Mouse (Mus musculus): ENCODE measurements at regions not wholly inside any gene's neighbourhood (a gene's known extent, or its start where the extent isn't known, plus 50 kb on each side); places are given as distances from the start of the nearest gene placed in this dataset.

DNA sequence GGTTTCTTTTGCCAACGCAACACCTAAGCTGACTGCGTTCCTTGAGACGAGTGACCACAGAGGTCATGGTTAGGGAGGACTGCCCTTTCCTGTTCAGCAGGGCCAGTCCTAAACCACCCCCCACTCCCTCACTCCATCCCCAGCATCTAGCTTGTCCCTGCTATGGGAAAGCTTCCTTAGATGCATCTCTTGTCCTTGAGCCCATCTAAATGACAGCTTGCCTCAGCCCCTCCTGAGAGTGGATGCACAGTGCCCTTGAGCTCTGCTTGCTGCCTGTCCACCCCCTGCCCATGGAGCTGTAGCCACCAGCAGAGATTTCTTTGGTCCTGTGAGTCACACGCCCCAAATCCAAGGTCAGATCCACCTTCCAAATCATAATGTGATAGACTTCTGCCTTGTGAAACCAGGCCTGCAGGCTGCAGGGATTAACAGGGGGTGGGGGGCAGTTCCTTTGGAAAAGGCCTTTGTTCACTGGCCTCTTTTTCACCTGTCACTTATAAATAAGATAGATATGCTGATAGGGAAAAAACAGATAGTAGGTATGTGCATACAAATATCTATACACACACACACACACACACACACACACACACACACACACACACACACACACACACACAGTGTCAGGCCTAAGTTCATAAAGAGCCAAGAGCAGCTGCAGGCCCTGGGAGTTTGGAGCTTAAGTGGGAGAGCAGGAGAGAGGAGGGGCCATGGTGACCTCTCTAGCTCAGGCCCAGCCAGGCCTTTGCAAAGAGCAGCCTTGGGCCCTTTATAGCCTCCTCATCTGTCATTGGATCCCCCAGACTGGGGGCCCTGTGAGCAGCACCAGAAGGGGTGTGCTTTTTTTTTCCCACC, 56.4 kb upstream of the Adra2c start:
- no peak for ATAC-seq (replicated peaks; ENCODE audit: low FRiP score, poor library complexity, severe bottlenecking)

DNA sequence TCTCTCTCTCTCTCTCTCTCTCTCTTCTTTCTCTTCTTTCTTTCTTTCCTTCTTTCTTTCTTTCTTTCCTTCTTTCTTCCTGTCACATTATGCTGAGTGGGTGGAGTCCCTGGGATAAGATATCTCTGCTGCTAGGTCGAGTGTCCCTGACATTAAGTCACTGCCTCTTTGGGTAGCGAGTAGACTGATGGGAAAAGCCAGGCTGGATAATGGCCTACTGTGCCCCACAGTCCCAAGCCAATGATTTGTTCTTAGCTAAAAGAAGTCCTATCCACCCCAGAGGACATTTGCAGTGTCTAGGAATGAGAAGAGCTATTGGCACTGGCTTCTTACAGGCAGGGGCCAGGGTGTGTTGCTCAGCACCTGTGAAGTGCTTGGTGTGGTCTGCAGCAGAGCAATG, 61.8 kb upstream of the Adra2c start:
- no peak for ATAC-seq (replicated peaks; ENCODE audit: low FRiP score, poor library complexity, severe bottlenecking)

DNA sequence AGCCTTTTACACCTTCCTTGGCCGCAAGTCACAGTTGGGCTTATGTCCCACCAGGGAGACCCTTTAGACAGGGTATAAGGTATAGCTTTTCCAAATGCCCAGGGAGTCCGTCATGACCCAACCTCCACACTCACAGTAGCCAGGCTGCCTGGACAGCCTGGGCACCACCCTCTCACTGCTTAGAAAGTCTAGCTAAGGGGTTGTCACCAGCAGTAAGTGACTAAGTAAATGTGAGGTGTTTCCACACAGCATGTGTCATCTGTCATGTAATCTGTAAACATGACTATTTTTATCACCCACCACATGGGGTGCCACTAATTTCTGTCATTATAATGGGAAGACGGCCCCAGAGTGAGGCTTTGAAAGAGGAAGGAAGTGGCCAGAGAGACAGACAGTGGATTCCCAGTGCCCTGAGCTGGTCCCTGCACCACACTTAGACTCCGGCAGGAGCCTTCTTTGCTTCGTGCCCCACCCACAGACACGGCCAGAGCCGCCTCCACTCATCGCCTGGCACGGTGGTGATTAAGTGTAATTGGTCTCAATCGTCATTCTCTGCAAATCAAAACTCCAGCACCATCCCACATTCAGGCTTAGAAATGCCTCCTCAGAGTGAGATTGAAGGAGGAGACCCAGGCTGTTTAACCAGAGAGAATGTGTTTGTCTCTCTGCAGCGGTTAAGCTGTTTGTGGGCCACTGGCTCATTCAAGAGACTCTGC, 62.5 kb upstream of the Adra2c start:
- ATAC-seq (replicated peaks; ENCODE audit: low FRiP score, poor library complexity, severe bottlenecking) = no peak

DNA sequence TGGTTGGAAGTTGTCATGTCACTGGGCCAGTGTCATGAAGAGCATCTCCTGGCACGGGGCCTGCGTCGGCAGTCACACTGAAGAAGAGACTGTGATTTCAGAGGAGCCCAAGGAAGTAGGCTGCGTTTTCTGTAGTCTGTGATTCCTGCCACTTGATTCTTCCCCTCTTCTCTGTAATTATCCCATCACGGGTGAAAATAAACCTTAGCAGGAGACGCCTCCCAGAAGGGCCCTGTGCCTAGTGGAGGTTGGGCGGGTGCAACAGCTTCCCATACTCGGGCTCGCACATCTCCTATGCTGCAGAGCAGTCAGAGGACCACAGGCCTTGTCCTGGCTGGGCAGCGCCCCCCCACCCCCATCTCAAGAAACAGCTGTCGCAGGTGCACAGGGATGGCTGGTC, 63.1 kb upstream of the Adra2c start:
- no peak; the same call in 1 of the 2 replicates for ATAC-seq (replicated peaks; ENCODE audit: low FRiP score, poor library complexity, severe bottlenecking)

GRCm38 (mm10) chr5:35209348-35209747, 68.8 kb upstream of the Adra2c start:
- ATAC-seq (replicated peaks; ENCODE audit: low FRiP score, poor library complexity, severe bottlenecking) = no peak

- no peak for ATAC-seq (replicated peaks; ENCODE audit: low FRiP score, poor library complexity, severe bottlenecking)
Measured at GRCm38 (mm10) chr5:35204049-35204448, 74.1 kb upstream of the Adra2c start.

GRCm38 (mm10) chr5:35198468-35198867, 79.7 kb upstream of the Adra2c start:
- ATAC-seq (replicated peaks; ENCODE audit: low FRiP score, poor library complexity, severe bottlenecking) = no peak

GRCm38 (mm10) chr5:35189113-35189797, 83.7 kb upstream of the Lrpap1 start:
- no peak for ATAC-seq (replicated peaks; ENCODE audit: low FRiP score, poor library complexity, severe bottlenecking)

DNA sequence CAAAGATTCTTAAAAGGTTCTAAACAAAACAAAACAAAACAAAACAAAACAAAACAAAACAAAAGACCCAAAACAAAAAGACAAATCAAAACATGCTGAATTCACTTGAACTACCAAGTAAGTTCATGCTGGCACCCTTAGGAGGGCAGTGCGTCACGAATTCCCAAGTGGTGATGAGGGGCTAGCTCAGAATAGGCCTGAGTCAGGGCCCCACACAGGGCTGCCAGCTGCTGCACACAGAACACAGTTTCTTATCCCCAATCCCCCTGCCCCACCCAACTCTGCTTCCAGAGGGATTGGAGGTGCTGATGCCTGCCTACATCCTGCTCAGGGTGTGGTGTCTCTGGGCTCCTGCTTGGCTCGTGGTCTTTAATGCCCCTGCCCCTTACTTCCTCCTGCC, 80.3 kb upstream of the Lrpap1 start:
- ATAC-seq (replicated peaks; ENCODE audit: low FRiP score, poor library complexity, severe bottlenecking) = no peak

DNA sequence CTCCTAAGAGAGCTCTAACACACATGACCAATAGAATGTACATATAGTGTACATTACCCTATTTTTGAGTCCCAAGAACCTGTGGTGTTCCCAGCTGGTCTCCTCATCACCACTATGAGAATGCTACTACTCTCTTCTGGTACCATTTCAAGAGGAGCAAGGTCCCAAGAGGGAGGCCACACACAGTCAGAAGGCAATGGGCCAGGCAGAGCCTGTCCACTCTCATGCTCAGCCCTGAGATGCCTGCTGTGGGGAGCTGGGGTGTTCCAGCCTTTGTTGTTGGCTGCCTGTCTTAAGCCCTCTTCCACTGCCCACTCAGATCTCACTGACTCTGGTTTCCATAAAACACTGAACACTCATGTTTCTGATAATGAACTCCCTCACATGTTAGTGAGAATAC, 79.7 kb upstream of the Lrpap1 start:
- no peak for ATAC-seq (replicated peaks; ENCODE audit: low FRiP score, poor library complexity, severe bottlenecking)

GRCm38 (mm10) chr5:35183418-35183817, 77.9 kb upstream of the Lrpap1 start:
- no peak for ATAC-seq (replicated peaks; ENCODE audit: low FRiP score, poor library complexity, severe bottlenecking)

GRCm38 (mm10) chr5:35177332-35177731, 71.8 kb upstream of the Lrpap1 start:
- ATAC-seq (replicated peaks; ENCODE audit: low FRiP score, poor library complexity, severe bottlenecking) = 0 out of 2 replicates have a peak, but pooled peaks have one; percentile 50

DNA sequence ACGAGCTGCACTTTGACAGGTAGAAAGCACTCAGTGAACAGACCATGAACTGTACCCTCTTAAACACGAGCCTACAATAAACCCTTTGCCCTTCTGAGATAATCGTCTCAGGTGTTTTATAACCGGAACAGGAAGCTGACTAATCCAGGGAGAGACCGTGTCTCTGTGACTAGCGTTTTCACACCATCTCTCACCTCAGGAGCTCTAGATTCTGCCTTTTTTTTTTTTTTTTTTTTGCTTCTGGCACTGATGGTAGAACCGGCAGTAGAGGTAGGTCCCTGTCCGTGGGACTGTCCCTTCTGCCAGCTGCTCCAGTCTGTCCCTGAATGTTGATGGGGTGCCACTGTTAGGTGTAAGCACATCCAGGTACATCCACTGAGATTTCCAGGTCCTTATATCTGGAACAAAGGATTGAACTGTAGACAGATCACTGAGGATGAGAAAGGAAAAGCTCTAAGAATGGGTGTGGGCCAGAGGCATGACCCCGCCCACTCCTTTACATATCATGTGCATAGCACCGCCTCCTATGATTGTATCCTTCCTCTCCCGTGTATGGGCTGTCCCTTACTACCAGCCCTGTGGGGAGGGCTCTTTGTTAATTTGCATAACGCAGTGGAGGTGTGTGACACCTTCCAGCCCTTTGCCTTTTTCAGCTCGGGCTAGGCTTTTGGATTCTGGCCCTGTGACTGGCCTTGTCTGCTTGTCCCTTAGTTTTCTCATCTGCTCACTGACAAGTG, 70.7 kb upstream of the Lrpap1 start:
- peak; percentile 53 for ATAC-seq (replicated peaks; ENCODE audit: low FRiP score, poor library complexity, severe bottlenecking)

GRCm38 (mm10) chr5:35174318-35174717, 68.8 kb upstream of the Lrpap1 start:
- ATAC-seq (replicated peaks; ENCODE audit: low FRiP score, poor library complexity, severe bottlenecking) = no peak

DNA sequence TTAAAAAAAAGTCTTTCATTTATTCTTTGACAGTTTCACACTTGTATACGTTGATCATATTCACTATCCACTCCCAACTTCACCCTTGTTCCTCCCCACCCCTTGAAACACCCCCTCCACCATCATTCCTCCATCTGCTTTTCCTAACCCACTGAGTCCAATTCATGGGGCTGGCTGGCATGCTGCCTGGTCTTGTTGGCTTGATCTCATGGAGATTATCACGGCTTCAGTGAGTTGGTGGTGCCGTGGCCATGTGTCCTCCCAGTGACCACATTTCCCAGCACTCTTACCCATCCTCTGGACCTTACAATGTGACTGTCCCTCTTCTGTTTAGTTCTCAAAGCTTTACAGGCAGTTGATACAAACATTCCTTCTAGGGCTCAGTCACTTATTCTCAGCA, 65.8 kb upstream of the Lrpap1 start:
- no peak for ATAC-seq (replicated peaks; ENCODE audit: low FRiP score, poor library complexity, severe bottlenecking)

GRCm38 (mm10) chr5:35170369-35171130, 65.0 kb upstream of the Lrpap1 start:
- ATAC-seq (replicated peaks; ENCODE audit: low FRiP score, poor library complexity, severe bottlenecking) = no peak

- ATAC-seq (replicated peaks; ENCODE audit: low FRiP score, poor library complexity, severe bottlenecking) = no peak
Measured at GRCm38 (mm10) chr5:35169614-35170293, 64.2 kb upstream of the Lrpap1 start.

GRCm38 (mm10) chr5:35168853-35169252, 63.3 kb upstream of the Lrpap1 start:
- ATAC-seq (replicated peaks; ENCODE audit: low FRiP score, poor library complexity, severe bottlenecking) = no peak

GRCm38 (mm10) chr5:35168369-35168768, 62.8 kb upstream of the Lrpap1 start:
- no peak for ATAC-seq (replicated peaks; ENCODE audit: low FRiP score, poor library complexity, severe bottlenecking)

Data from erythroblast, adult 5-6 weeks (primary cell).